Mouse (Mus musculus): Measurements from ENCODE around the gene Prim1.
A peak's percentile ranks its signal among the peaks of the same experiment; 100 is the strongest.

Prim1 gene

DNA sequence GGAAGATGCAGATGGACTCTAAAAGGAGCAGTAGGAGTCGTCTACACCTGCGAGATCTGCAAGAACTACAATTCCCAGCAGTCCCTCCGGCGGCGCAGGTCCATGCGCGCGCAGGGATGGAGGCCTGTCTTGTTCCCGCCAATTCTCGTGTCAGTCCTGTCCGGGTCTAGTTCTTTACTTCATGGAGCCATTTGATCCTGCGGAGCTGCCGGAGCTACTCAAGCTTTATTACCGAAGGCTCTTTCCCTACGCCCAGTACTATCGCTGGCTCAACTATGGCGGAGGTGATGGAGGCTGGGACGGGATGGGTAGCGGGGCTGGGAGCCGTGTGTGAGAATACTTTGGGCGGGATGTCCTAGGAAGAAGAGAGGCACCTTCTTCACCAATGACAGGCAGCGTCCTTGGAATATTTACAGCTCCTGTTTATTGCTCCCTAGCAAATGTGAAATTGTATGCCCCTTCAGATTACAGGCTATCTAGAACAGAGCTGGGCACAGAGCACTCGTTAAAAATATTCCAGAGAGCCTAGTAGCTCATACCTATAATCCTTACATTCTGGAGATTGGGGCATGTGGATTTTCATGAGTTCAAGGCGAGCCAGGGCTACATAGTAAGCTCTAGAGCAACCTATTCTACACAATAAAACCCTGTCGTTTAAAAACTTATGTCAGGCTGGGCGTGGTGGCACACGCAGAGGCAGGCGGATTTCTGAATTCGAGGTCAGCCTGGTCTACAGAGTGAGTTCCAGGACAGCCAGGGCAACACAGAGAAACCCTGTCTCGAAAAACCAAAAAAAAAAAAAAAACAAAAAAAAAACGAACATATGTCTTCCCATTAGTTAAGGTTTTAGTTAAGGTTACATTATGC is at the start of gene Prim1:
TSS of gene Prim1 (plus strand) at position 101 of the 867 bp plus-strand sequence.
- peak; percentile 25 for DNase-seq (ENCODE audit: low spot score)

DNA sequence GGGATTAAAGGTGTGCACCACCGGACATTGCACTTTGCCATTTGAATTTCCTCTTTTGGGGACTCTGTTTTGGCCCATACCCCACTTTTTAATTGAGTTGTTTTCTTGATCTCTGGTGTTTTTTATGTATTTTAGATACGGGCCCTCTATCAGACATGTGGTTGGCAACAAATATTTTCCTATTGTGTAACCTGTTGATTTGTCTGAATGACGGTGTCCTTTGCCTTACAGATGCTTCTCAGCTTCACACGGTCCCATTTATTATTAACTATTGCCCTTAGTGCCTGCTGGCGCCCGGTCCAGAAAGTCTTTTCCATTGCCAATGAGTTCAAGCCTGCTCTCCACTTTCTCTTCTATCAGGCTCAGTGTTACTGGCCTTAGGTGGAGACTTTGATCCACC is 48.5 kb upstream of the Prim1 start:
- no peak for DNase-seq (ENCODE audit: low spot score)

DNA sequence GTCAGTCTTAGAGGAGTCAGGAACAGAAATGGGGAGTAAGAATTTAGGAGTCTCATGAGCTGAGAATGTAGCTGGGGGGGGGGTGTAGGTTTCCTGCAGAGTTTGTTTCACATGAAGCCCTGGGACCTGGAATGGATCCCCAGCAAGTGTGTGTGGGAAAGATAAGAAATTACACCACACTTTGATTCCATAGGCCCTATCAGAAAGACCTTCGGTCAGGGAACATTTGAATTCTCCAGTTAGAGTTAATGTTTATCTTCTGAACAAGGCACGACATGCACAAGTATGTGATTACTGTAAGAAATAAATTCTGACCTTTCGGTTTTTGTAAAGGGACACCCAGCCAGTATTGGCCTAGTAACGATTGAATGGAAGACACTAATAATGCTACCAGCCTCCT is 45.1 kb upstream of the Prim1 start:
- DNase-seq (ENCODE audit: low spot score) = no peak

DNA sequence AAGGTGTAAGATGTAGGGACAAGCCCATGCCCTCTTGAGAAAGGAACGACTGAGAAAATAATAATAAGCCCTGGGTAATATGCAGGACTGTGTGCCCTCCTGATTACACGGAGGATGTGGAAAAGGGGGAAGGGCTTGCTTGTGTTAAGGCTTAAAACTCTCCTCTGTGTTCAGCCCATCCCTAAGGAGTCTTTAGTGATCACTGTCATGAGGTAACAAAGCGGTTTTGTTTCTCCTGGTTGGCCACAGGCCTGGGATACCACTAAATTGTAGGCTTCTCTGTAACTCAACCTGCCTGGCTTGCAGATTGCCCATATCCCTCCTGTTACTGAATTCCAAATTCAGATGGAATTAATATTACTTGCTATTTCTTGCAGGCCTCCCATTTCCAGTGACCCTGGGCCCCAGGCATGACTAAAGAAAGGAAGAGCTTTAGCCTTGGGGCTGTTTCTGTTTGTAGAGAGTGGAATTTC is 44.6 kb upstream of the Prim1 start:
- DNase-seq (ENCODE audit: low spot score) = no peak

DNA sequence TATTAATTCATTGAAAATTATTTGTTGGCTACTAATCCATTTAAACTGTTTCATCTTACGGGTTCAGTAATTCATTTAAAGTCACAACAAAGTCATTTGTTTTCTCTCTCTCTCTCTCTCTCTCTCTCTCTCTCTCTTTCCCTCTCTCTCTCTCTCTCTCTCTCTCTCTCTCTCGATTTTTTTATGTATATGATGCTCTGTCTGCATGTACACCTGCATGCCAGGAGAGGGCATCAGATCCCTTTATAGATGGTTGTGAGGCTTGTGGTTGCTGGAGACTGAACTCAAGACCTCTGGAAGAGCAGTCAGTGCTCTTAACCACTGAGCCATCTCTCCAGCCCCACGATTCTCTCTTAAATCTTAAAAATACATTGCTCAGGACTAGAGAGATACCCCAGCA is 43.8 kb upstream of the Prim1 start:
- DNase-seq (ENCODE audit: low spot score) = no peak

DNA sequence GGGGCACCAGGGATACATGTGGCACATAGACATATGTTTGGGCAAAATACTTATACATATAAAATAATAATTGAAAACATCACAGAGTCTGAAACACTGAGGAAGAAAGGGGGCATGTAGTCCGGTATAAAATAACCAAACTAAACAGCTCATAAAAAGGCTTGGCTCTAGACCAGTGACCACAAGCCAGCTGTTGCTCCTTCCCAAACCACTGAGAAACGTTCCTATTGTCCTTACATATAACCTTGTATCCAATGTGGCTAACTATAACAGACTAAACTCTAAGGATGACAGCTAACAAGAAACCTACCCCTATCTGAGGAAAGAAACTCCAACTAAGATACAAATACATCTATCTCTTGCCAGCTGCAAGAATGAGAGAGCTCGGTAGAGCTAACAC is 40.9 kb upstream of the Prim1 start:
- no peak for DNase-seq (ENCODE audit: low spot score)

DNA sequence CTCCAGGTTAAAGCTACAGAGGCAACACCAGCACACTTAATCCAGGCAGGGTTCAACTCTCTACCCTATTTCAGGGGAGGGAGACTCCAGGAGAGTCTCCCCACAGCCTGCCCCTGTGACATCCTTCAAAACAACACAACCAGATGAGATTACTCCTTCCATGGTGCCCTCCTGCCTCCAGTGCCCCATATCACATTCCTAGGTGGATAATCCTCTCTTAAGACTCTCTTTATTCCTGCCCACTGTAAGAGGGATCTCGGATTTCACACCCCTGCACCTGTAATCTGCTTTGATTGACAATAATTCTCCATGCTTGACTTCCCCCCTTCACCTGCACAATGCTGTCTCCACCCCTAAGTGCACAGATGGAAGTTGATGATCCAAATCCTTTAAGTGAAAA is 39.5 kb upstream of the Prim1 start:
- no peak for DNase-seq (ENCODE audit: low spot score)

DNA sequence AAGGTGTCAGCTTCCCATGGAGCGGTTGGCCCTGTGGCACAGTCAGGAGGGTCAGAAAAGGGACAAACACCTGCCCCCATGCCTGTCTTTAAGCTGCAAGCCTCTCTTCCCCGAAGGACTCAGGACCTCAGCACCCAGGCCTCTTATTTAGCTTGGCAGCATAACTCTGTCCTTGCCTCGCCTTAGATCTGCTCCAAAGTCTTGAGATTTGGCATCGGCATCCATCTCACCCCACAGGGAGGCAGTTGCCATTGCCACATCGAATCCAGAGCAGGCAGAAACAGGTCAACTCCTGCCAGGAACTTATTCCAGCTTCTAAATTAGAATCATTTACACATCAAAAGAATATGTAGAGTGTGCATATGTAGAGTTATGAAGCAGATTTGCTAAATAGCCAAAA is 30.3 kb upstream of the Prim1 start:
- no peak for DNase-seq (ENCODE audit: low spot score)

DNA sequence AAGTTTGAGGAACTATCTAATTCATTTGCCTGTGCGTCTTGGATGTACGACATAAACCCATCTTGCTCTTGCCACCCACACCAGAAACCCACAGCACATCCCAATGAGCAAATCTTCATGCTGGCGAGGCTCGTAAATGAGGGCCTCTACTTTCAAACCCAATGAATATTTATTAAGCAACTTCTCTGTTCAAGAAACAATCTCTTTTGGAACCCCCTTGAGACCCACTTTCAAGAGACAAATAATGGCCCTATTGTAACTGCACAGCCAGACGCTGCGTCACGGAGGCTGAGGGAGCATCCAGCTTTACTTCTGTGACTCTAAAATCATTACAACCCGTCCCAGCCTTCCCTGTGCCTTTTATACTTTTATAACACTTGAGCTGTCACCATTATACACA is 29.4 kb upstream of the Prim1 start:
- no peak for DNase-seq (ENCODE audit: low spot score)

DNA sequence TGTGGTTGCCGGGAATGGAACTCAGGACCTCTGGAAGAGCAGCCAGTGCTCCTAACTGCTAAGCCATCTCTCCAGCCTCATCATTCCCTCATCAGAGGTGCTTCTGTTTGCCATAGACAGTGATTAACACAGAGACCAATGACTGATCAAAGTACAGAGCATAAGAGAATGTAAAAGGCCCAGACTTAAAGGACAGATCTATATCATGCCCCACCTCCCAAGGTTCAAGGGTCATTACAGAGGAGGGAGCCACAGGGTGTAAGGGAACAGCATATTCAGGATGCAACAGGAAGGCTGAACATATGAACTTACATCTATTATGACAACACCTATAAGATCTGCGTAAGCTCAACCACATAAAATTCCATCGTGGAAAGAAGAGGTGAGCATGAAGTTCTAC is 18.3 kb upstream of the Prim1 start:
- no peak for DNase-seq (ENCODE audit: low spot score)

DNA sequence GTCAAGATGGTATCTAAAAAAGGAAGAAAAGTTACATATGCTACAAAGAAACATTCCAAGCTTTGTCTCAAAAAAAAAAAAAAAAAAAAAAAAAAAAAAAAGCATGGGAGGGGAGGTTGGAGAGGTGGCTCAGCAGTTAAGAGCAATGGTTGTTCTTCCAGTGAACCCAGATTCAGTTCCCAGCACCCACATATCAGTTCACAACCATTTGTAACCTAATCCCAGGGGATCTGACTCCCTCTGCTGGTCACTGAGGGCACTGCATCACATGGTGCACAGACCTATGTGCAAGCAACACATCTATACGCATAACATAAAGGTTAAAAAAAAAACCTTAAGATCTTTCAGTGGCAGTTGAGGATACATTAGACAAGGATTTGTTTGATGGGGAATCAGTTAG is 16.7 kb upstream of the Prim1 start:
- no peak for DNase-seq (ENCODE audit: low spot score)

DNA sequence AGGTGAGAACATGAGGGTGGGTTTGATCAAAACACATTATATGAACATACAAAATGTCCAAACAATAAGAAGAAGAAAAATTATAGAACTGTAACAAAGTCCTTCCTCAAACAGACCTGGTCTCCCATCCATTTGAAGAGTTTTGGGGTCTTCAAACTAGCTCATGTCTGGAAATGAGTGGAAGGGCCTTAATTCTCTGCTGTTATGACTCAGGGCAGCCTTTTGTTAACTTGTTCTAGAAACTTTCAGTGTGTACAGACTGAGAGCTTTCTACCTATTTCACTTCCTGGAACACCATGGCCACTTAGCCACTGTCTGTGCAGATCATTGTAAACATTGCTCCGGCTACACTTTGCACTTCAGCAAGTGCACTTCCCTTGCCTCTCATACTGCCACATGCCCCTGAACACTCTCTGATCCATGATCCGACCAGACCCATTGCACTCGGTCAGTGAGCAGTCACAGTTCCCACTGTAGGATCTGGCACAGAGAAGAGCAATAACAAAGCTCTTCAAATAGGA is 11.6 kb upstream of the Prim1 start:
- DNase-seq (ENCODE audit: low spot score) = no peak

DNA sequence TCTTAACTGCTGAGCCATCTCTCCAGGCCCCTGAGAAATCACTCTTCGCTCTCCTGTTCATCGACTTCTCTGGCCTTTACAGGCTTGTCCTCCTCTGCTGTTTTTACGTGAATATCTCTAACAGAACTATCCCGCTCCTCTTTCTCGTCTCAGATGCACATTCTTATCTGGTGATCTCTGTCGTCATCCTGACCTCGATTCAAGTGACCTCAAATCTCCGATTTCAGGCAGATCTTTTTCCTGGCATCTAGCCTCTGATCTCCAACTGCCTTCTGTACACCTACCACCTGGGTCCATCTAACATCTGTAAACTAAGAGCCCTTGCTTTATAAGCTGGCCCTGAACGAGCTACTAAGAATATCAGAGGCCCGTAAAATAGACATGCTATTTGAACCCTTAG is 10.1 kb upstream of the Prim1 start:
- no peak for DNase-seq (ENCODE audit: low spot score)

DNA sequence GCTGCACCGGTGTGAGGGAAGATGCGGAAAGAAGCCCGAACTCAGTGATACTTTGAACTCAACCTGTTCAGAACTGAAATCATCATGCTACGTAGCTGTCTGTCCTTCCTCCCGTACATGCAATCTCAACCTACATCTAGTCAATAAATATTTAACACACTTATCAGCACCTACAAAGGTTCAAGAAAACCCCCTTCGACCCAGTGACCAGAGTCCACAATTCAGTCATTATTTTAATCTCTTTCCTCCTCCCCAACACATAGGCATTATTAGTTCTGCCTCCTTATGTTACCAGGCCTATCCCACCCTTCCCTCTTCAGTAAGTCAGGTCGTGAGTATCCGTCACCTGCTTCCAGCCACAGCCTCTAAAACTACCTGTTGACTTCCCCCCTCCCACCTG is 9.5 kb upstream of the Prim1 start:
- no peak for DNase-seq (ENCODE audit: low spot score)

DNA sequence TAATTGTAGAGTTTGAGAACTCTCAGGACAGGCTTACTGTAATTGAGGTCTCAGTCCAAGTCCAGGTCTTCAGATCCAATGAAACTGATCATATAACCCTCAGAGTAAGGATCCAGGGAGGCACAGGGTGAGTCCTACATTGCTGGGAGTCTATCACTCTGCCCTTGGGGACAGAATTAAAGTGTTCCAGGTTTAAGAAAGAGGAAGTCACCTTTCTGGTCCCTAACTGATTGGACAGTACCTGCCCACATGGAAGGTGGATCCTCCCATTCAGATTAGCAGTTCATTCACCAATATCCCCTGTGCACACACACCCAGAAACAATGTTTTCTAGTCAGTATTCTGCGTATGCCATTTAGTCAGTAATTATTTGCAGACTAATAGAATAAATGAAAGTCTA is 7.5 kb upstream of the Prim1 start, which contains the start of gene Hsd17b6:
TSS of gene Hsd17b6 (minus strand) at position 166 of the 400 bp plus-strand sequence.
- no peak for DNase-seq (ENCODE audit: low spot score)

DNA sequence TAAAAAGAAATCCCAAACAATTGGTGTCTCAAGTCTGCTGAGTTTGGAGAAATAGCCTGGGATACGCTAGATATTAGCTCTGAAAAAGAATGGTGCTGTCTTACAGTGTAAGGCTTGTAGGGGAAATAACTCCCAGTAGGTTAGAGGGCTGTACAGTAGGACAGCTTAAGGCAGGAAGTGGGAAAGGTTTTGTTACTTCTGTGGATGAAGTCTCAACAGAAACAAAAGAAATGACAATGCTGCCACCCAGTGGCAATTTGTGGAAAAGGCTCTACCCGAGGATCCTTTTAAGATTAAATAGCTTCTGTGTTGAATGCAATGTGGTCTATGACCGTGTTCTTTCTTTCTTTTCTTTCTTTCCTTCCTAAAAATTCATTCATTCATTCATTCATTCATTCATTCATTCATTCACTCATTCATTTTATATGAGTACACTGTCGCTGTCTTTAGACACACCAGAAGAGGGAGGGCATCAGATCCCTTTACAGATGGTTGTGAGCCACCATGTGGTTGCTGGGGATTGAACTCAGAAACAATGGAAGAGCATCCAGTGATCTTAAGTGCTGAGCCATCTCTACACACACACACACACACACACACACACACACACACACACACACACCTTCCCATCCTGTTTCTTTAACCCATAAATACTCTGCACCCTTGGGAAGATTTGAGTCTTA is 6.6 kb upstream of the Prim1 start:
- DNase-seq (ENCODE audit: low spot score) = no peak

DNA sequence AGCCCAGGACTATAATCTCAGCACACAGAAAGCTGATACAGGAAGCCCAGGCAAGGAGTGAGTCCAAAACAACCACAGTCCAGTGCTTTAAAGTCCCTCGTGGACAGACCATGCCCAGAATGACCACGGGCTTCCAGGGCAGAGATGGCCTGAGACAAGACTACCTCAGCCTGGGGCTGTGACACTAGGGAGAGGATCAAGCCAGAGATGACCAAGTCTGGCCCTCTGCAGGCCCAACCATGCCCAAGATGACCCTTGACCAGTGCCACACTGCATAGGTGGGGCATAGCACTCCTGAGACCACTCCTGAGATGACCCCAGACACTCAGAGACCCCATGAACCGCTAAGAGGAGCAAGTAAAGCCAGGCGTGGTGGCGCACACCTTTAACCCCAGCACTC is 5.2 kb upstream of the Prim1 start:
- no peak for DNase-seq (ENCODE audit: low spot score)

DNA sequence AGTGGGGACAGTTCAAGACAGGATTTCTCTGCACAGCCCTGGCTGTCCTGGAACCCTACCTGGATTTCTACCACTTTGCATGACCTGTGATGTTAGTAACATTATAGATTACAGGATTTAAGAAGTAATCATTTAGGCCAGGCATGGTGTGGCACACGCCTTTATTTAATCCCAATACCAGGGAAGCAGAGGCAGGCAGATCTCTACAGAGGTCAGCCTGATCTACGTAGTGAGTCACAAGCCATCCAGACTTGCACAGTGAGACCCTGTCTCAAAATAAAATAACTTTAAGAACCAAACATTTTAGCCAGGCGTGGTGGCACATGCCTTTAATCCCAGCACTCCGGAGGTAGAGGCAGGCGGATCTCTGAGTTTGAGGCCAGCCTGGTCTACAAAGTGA is 7.2 kb downstream of the Prim1 start:
- no peak for DNase-seq (ENCODE audit: low spot score)

DNA sequence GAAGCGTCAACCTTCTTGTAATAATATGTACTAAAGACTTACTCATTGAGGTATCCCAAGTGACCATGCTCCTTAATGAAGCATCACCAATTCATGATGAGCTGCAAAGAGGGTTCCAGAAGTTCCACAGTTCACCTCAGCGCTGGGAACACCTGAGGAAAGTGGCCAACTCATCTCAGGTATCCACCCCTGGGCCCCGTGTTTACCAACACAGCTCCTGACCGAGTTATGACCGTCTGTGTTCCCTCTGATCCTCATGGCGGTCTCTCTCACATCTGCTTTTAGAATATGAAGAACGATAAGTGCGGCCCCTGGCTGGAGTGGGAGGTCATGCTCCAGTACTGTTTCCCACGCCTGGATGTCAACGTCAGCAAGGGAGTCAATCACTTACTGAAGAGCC is 8.5 kb downstream of the Prim1 start:
- no peak for DNase-seq (ENCODE audit: low spot score)

DNA sequence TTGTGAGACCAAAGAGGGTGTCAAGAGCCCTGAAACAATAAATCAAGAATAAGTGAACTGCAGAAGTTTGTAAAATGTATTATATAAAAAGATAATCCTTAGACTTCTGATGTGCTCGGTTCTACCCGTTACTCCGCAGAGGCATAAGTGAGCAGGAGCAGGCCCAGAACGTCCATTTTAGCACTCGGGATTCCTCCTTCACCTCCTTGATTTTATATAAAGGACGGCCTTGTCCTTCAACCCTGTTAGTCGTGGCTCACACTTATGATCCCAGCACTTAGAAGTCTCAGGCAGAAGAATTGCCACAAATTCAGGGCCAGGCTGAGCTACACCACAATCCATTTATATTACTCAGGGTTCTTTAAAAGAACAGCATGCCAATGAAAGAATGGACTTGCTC is 15.0 kb downstream of the Prim1 start:
- no peak for DNase-seq (ENCODE audit: low spot score)

DNA sequence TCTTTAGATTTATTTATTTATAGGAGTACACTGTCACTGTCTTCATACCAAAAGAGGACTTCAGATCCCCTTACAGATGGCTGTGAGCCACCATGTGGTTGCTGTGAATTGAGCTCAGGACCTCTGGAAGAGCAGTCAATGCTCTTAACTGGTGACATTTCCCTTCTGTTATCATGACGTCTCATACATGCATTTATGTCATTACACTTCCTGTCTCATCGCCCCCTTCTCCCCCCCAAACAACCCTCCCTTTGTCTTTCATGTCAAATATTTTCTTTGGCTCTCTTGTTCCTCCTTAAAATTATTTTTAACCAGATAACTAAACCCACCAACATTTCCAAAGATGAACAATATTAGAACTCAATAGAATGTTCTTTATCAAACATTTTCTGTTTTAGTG is 15.9 kb downstream of the Prim1 start:
- DNase-seq (ENCODE audit: low spot score) = no peak

DNA sequence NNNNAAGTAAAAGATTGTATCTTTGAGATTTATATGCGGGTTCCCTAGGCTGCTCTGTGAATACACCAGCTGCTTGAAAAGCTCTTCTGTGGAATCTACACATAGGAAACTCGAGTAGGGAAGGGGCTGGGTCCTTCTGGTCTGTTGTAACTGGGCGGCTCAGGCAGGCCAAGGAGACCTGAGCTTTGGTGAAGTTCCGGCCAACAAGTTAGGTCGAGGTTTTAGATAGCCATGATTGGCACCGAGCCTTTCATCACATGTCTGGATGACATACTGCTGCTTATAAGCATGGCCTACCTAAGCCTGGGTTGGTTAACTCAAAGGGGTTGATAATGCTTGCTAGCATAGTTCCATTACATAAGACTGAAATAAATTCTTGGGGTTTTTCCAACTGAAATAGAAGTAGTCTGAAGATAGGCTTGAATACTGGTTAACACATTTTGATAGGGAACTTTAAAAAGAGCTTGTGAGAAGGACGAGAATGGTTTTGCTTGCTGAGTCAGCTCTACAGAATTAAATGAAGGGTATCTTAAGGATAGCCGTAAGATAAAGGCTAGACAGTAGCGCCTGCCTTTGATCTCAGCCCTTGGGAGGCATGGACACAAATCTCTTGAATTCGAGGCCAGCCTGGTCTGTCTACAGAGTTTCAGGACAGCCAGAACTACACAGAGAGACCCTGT is 21.9 kb downstream of the Prim1 start:
- no peak for DNase-seq (ENCODE audit: low spot score)

DNA sequence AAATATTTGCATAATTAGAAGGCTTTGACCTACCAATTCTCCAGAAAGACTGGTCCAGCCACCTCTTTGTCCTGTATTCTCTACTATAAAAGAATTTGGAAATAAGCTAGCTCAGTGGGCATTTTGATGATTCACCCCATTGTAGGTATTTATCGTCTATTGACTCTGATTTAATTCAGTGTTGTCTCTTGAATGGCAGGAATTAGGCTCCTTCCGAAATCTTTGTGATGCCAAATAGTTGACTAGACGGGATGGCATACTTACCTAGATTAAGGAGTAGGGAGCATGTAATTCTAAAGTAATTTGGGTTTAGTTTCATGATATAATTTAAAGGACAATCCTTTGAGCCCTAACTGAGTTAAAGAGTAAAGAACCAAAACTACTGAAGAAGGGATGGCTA is 23.0 kb downstream of the Prim1 start:
- DNase-seq (ENCODE audit: low spot score) = no peak
